Mouse (Mus musculus): ENCODE data around the gene Wbp2. TPM values are rescaled to one million over a fixed set of nuclear protein-coding genes. Genes with fewer than 3 reads are reported as not detected.

Wbp2 gene
- polyA plus RNA-seq, 1 experiment from 2014 or later = 105 TPM

DNA sequence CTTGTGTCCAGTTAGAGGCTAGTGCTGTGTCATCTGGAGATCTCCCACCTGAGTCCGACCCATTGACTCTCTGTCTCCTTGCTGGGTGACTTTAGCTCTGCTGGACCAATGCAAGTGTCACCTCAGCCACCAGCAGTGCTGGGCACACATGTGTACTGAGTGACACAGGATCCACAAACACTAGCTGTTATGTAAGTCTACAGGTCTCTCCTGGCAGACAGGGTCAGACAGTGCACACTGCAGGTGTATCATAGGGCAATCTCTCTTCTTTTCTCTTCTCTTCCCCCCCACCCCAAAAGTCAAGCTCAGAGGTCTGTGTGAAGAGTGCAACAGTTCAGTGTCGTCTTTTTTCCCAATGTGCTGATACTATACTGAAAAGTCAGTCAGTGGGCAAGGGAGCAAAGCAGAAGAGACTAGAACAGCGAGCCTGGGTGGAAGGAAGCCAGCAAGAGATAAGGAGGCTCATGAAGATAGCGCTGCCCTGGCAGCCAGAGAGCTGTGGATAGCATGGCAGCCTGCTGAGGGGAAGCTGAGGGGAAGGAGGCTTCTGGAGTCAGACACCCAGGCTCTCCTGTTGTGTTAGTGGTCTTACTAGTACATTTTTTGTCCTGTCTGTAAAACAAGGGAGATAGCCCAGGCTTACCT, 29.4 kb downstream of the Wbp2 start:
- Histone ChIP-seq H3K4me1 (ENCODE audit: control insufficient read depth, insufficient read depth, low read length) (no peaks in the 10 kb centered on the region), H3K27me3 (ENCODE audit: control insufficient read depth, insufficient read depth, low read length) (no peaks in the 10 kb centered on the region), H3K4me2 (ENCODE audit: low read depth) (no peak overlapping the region), H3K4me3 (ENCODE audit: low read depth, low read length) (no peak overlapping the region), H3K9ac (ENCODE audit: low read length) (no peak overlapping the region), H3K27ac (ENCODE audit: low read depth, low read length) (no peak overlapping the region), H3K9me3 (ENCODE audit: control insufficient read depth, low read length) (no peaks in the 10 kb centered on the region), H3K36me3 (ENCODE audit: control insufficient read depth, insufficient read depth, low read length) (peaks cover 59% of the 10 kb centered on the region)
- ATAC-seq (ENCODE audit: insufficient read depth, low FRiP score, low TSS enrichment) (no peak), DNase-seq (ENCODE audit: low spot score) (no peak)
- 92% methylated on average over 4 of the region's 4 CpGs for WGBS

DNA sequence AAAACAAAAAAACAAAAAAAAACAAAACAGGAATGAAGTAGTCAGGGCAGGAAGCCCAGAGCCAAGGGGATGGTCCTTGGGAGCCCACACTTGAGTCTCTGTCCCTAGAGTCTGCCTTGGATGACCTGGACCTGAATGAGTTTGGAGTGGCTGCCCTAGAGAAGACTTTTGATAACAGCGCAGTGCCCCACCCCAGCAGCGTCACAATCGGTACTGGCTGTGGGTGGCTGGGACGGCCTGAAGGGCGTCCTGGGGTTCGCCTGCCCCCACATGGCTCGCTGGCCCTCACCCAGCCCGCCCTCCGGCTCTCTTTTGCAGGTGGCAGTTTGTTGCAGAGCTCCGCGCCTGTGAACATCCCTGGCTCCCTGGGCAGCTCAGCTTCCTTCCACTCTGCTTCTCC, 30.9 kb downstream of the Wbp2 start:
- no peak overlapping the region for H3K4me2 ChIP-seq (ENCODE audit: low read depth)
- 93% methylated on average over 11 of the region's 11 CpGs for WGBS
- no peak overlapping the region for H3K9ac ChIP-seq (ENCODE audit: low read length)
- ATAC-seq (ENCODE audit: insufficient read depth, low FRiP score, low TSS enrichment) (no peak), DNase-seq (ENCODE audit: low spot score) (no peak)
- H3K36me3 ChIP-seq (ENCODE audit: control insufficient read depth, insufficient read depth, low read length) = peaks cover 61% of the 10 kb centered on the region
- no peak overlapping the region for H3K4me3 ChIP-seq (ENCODE audit: low read depth, low read length)
- H3K9me3 ChIP-seq (ENCODE audit: control insufficient read depth, low read length) = no peaks in the 10 kb centered on the region
- no peak overlapping the region for H3K27ac ChIP-seq (ENCODE audit: low read depth, low read length)
- H3K27me3 ChIP-seq (ENCODE audit: control insufficient read depth, insufficient read depth, low read length) = no peaks in the 10 kb centered on the region
- no peaks in the 10 kb centered on the region for H3K4me1 ChIP-seq (ENCODE audit: control insufficient read depth, insufficient read depth, low read length)

GRCm38 (mm10) chr11:116053510-116054229, 33.1 kb downstream of the Wbp2 start:
- 95% methylated on average over 9 of the region's 9 CpGs for WGBS
- peaks cover 3% of the 10 kb centered on the region; the same call in 1 of the 2 replicates for H3K9me3 ChIP-seq (ENCODE audit: control insufficient read depth, low read length)

GRCm38 (mm10) chr11:116050196-116050595, 36.6 kb downstream of the Wbp2 start:
- 86% methylated on average over 4 of the region's 4 CpGs for WGBS
- Histone ChIP-seq H3K27me3 (ENCODE audit: control insufficient read depth, insufficient read depth, low read length) (no peaks in the 10 kb centered on the region), H3K4me3 (ENCODE audit: low read depth, low read length) (no peak overlapping the region), H3K27ac (ENCODE audit: low read depth, low read length) (no peak overlapping the region), H3K4me1 (ENCODE audit: control insufficient read depth, insufficient read depth, low read length) (no peaks in the 10 kb centered on the region), H3K4me2 (ENCODE audit: low read depth) (no peak overlapping the region), H3K9me3 (ENCODE audit: control insufficient read depth, low read length) (peaks cover 3% of the 10 kb centered on the region; the same call in 1 of the 2 replicates), H3K9ac (ENCODE audit: low read length) (no peak overlapping the region), H3K36me3 (ENCODE audit: control insufficient read depth, insufficient read depth, low read length) (peaks cover 51% of the 10 kb centered on the region)
- DNase-seq (ENCODE audit: low spot score) (no peak), ATAC-seq (ENCODE audit: insufficient read depth, low FRiP score, low TSS enrichment) (no peak)

More at GRCm38 (mm10) chr11:116053510-116054229, 33.1 kb downstream of the Wbp2 start:
- no peak overlapping the region for H3K9ac ChIP-seq (ENCODE audit: low read length)
- H3K27me3 ChIP-seq (ENCODE audit: control insufficient read depth, insufficient read depth, low read length) = no peaks in the 10 kb centered on the region
- no peak for ATAC-seq (ENCODE audit: insufficient read depth, low FRiP score, low TSS enrichment)
- H3K4me1 ChIP-seq (ENCODE audit: control insufficient read depth, insufficient read depth, low read length) = no peaks in the 10 kb centered on the region
- H3K4me3 ChIP-seq (ENCODE audit: low read depth, low read length) = no peak overlapping the region
- H3K27ac ChIP-seq (ENCODE audit: low read depth, low read length) = no peak overlapping the region
- H3K36me3 ChIP-seq (ENCODE audit: control insufficient read depth, insufficient read depth, low read length) = peaks cover 69% of the 10 kb centered on the region
- H3K4me2 ChIP-seq (ENCODE audit: low read depth) = no peak overlapping the region
- DNase-seq (ENCODE audit: low spot score) = no peak

- Histone ChIP-seq H3K9me3 (ENCODE audit: control insufficient read depth, low read length) (peaks cover 3% of the 10 kb centered on the region; the same call in 1 of the 2 replicates), H3K27me3 (ENCODE audit: control insufficient read depth, insufficient read depth, low read length) (no peaks in the 10 kb centered on the region), H3K4me2 (ENCODE audit: low read depth) (no peak overlapping the region), H3K9ac (ENCODE audit: low read length) (no peak overlapping the region), H3K4me3 (ENCODE audit: low read depth, low read length) (no peak overlapping the region), H3K36me3 (ENCODE audit: control insufficient read depth, insufficient read depth, low read length) (peaks cover 45% of the 10 kb centered on the region), H3K27ac (ENCODE audit: low read depth, low read length) (no peak overlapping the region), H3K4me1 (ENCODE audit: control insufficient read depth, insufficient read depth, low read length) (no peaks in the 10 kb centered on the region)
- WGBS = 84% methylated on average over 2 of the region's 2 CpGs
- DNase-seq (ENCODE audit: low spot score) (no peak), ATAC-seq (ENCODE audit: insufficient read depth, low FRiP score, low TSS enrichment) (no peak)
These were observed 37.2 kb downstream of the Wbp2 start for GRCm38 (mm10) chr11:116049610-116050009.

DNA sequence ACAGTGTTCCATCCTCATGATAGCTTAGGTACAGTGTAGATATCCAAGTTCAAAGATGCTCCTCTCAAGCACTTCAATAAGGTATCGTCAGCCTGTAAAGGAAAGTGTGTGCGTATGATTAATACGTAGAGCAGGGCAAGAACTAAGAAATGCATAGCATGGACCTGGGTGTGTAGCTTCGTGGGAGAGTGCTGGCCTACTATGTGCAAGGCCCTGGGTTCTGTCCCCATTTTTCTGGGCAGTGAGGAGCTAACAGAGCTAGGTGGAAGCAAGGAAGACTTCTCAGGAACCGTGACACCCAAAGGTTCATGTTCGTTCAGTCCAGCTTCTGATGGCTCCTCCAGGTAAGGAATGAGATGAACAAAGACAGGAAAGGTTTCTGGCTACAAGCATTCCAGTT, 41.6 kb downstream of the Wbp2 start:
- DNase-seq (ENCODE audit: low spot score) = no peak
- Histone ChIP-seq H3K27ac (ENCODE audit: low read depth, low read length) (no peak overlapping the region), H3K9ac (ENCODE audit: low read length) (no peak overlapping the region), H3K4me1 (ENCODE audit: control insufficient read depth, insufficient read depth, low read length) (no peaks in the 10 kb centered on the region), H3K27me3 (ENCODE audit: control insufficient read depth, insufficient read depth, low read length) (no peaks in the 10 kb centered on the region), H3K4me3 (ENCODE audit: low read depth, low read length) (no peak overlapping the region), H3K4me2 (ENCODE audit: low read depth) (no peak overlapping the region), H3K9me3 (ENCODE audit: control insufficient read depth, low read length) (peaks cover 3% of the 10 kb centered on the region; the same call in 1 of the 2 replicates), H3K36me3 (ENCODE audit: control insufficient read depth, insufficient read depth, low read length) (peaks cover 24% of the 10 kb centered on the region)
- ATAC-seq (ENCODE audit: insufficient read depth, low FRiP score, low TSS enrichment) = no peak
- 94% methylated on average over 6 of the region's 6 CpGs for WGBS

- DNase-seq (ENCODE audit: low spot score) = no peak
- Histone ChIP-seq H3K27me3 (ENCODE audit: control insufficient read depth, insufficient read depth, low read length) (no peaks in the 10 kb centered on the region), H3K36me3 (ENCODE audit: control insufficient read depth, insufficient read depth, low read length) (peaks cover 16% of the 10 kb centered on the region), H3K27ac (ENCODE audit: low read depth, low read length) (no peak overlapping the region), H3K4me2 (ENCODE audit: low read depth) (no peak overlapping the region), H3K9ac (ENCODE audit: low read length) (no peak overlapping the region), H3K4me3 (ENCODE audit: low read depth, low read length) (no peak overlapping the region), H3K4me1 (ENCODE audit: control insufficient read depth, insufficient read depth, low read length) (no peaks in the 10 kb centered on the region), H3K9me3 (ENCODE audit: control insufficient read depth, low read length) (no peaks in the 10 kb centered on the region)
- no peak for ATAC-seq (ENCODE audit: insufficient read depth, low FRiP score, low TSS enrichment)
- WGBS = 88% methylated on average over 1 of the region's 1 CpGs
These were observed 43.5 kb downstream of the Wbp2 start for GRCm38 (mm10) chr11:116043286-116043685.

DNA sequence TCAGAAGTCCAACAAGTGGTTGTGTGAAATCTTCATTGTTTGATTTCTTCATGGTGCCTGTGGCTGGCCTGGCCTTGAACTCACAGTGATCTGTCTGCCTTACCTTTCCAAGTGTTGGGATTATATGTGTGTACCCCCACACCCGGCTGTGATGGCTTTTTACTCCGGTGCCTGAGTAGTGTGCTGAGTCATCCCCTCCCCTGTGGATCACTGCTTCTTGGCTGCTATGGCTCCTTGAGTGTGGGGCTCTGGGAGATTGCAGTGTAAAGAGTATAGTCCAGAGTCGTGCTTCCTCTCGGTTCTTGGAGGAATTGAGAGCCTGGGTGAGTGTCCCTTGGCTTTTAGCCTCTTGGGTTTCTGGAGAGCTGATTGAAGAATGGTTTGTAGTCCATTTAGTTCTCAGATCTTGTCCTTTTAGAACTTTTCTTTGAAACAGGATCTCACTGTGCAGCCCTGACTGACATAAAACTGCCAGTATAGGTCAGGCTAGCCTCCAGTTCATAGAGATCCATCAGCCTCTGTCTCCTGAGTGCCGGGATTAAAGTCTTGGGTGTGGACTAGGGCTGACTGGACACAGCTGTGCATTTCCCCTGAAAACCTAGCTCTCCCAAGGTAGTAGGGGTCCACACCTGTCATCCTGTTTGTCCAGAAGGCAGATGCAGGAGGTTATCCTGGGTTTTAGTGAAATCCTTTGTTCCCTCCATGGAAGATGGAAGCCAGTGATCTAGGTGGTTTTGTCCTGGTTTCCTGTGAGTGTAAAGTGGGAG, 44.2 kb downstream of the Wbp2 start:
- peaks cover 12% of the 10 kb centered on the region for H3K36me3 ChIP-seq (ENCODE audit: control insufficient read depth, insufficient read depth, low read length)
- no peak overlapping the region for H3K4me2 ChIP-seq (ENCODE audit: low read depth)
- ATAC-seq (ENCODE audit: insufficient read depth, low FRiP score, low TSS enrichment) = no peak

More for the DNA sequence above, 44.2 kb downstream of the Wbp2 start:
- no peak overlapping the region for H3K4me3 ChIP-seq (ENCODE audit: low read depth, low read length)
- H3K27ac ChIP-seq (ENCODE audit: low read depth, low read length) = no peak overlapping the region
- no peak overlapping the region for H3K9ac ChIP-seq (ENCODE audit: low read length)
- H3K4me1 ChIP-seq (ENCODE audit: control insufficient read depth, insufficient read depth, low read length) = no peaks in the 10 kb centered on the region
- H3K27me3 ChIP-seq (ENCODE audit: control insufficient read depth, insufficient read depth, low read length) = no peaks in the 10 kb centered on the region
- no peak for DNase-seq (ENCODE audit: low spot score)
- 83% methylated on average over 5 of the region's 5 CpGs for WGBS
- no peaks in the 10 kb centered on the region for H3K9me3 ChIP-seq (ENCODE audit: control insufficient read depth, low read length)
